Comparison of ENCODE assay signal across 8 mouse cellular contexts in genomic region chr3:88042661-88043421, GRCm38 (mm10). TPM values are rescaled to one million over a fixed set of nuclear protein-coding genes. Genes with fewer than 3 reads are reported as not detected.
A peak's percentile ranks its signal among the peaks of the same experiment; 100 is the strongest.
DNase-seq lines count a peak whose midpoint lies in the region; ATAC-seq and TF ChIP-seq lines count a peak whose summit lies in the region.

TSS of gene Gpatch4 (plus strand) at chr3:88043108.

- peak; percentile 83 for ATAC-seq in embryonic facial prominence, embryonic 15.5 days (ENCODE audit: insufficient number of reproducible peaks, low FRiP score, low TSS enrichment, low read depth)
- ATAC-seq in limb, embryonic 14.5 days (ENCODE audit: low FRiP score, low read depth) = peak; percentile 91
- ATAC-seq in midbrain, postnatal 0 days (ENCODE audit: low FRiP score) = peak; percentile 90

- peak; percentile 91 for DNase-seq in A20 (ENCODE audit: low read depth, low spot score)
- DNase-seq in heart, adult 8-10 months (ENCODE audit: low spot score) = peak; percentile 97
- DNase-seq in kidney, adult 9 months = peak; percentile 97
- DNase-seq in limb, embryonic 14.5 days (ENCODE audit: low spot score) = peak; percentile 99
- peak; percentile 98 for DNase-seq in midbrain, postnatal 0 days (ENCODE audit: low spot score)
- DNase-seq in spleen, postnatal 14 days (ENCODE audit: low spot score in 2 of 2) = peak; percentile 39 to 72

- H3K36me3 ChIP-seq in embryonic facial prominence, embryonic 15.5 days = peaks cover 4% of the 10 kb centered on the region; the same call in 1 of the 2 replicates
- H3K36me3 ChIP-seq in limb, embryonic 14.5 days (ENCODE audit: control insufficient read depth, insufficient read depth, low read length) = no peaks in the 10 kb centered on the region
- H3K36me3 ChIP-seq in midbrain, postnatal 0 days (ENCODE audit: insufficient read depth, low read length) = no peaks in the 10 kb centered on the region

- H3K9ac ChIP-seq in embryonic facial prominence, embryonic 15.5 days = peak within 1 kb of the TSS; percentile 33; the same call in 1 of the 2 replicates
- H3K9ac ChIP-seq in limb, embryonic 14.5 days (ENCODE audit: low read depth, low read length, severe bottlenecking) = peak within 1 kb of the TSS; percentile 56
- H3K9ac ChIP-seq in midbrain, postnatal 0 days (replicated peaks; ENCODE audit: low read length, poor library complexity, severe bottlenecking) = peak within 1 kb of the TSS; percentile 62

- 0 out of 2 replicates have a peak, but pooled peaks have one; percentile 34 for TF ChIP-seq POLR2A in bone marrow, adult 2 months (IDR thresholded peaks at IDR 0.05; ENCODE audit: borderline replicate concordance, control insufficient read depth, low read depth, low read length)
- TF ChIP-seq POLR2A in limb, embryonic 14.5 days (IDR thresholded peaks at IDR 0.05; ENCODE audit: borderline replicate concordance, extremely low read depth, insufficient read depth, insufficient read length) = no peak

- TF ChIP-seq CTCF in bone marrow, adult 2 months (IDR thresholded peaks at IDR 0.05; ENCODE audit: control insufficient read depth, insufficient read depth, low read length) = no peak; the same call in 1 of the 2 replicates
- TF ChIP-seq CTCF in midbrain, postnatal 0 days (IDR thresholded peaks at IDR 0.05) = no peak

- H3K4me2 ChIP-seq in embryonic facial prominence, embryonic 15.5 days (replicated peaks) = peak within 1 kb of the TSS; percentile 64
- peak within 1 kb of the TSS; percentile 55 for H3K4me2 ChIP-seq in limb, embryonic 14.5 days (replicated peaks; ENCODE audit: low read depth, low read length, severe bottlenecking)
- peak within 1 kb of the TSS; percentile 75 for H3K4me2 ChIP-seq in midbrain, postnatal 0 days (ENCODE audit: low read depth, low read length, poor library complexity, severe bottlenecking)

- H3K9me3 ChIP-seq in embryonic facial prominence, embryonic 15.5 days (replicated peaks) = no peaks in the 10 kb centered on the region
- no peaks in the 10 kb centered on the region for H3K9me3 ChIP-seq in limb, embryonic 14.5 days (ENCODE audit: control insufficient read depth, low read length)
- no peaks in the 10 kb centered on the region for H3K9me3 ChIP-seq in midbrain, postnatal 0 days (ENCODE audit: low read length)

- H3K27ac ChIP-seq in bone marrow, adult 2 months (ENCODE audit: control insufficient read depth, insufficient read depth, low read depth, low read length, poor library complexity) = no peak within 1 kb of the TSS
- peak within 1 kb of the TSS; percentile 8 for H3K27ac ChIP-seq in embryonic facial prominence, embryonic 15.5 days (replicated peaks)
- H3K27ac ChIP-seq in limb, embryonic 14.5 days (replicated peaks; ENCODE audit: low read depth, low read length) = no peak within 1 kb of the TSS
- peak within 1 kb of the TSS; percentile 60 for H3K27ac ChIP-seq in midbrain, postnatal 0 days (ENCODE audit: low read depth, low read length)

- 11% methylated on average over 36 of the region's 36 CpGs for WGBS in bone marrow, adult 2 months
- WGBS in embryonic facial prominence, embryonic 15.5 days = 8% methylated on average over 36 of the region's 36 CpGs
- 10% methylated on average over 36 of the region's 36 CpGs for WGBS in limb, embryonic 14.5 days
- 11% methylated on average over 36 of the region's 36 CpGs for WGBS in midbrain, postnatal 0 days

- H3K4me1 ChIP-seq in bone marrow, adult 2 months (ENCODE audit: control insufficient read depth, insufficient read depth, low read length) = no peaks in the 10 kb centered on the region
- H3K4me1 ChIP-seq in embryonic facial prominence, embryonic 15.5 days = peaks cover 4% of the 10 kb centered on the region; the same call in 1 of the 2 replicates
- H3K4me1 ChIP-seq in limb, embryonic 14.5 days (ENCODE audit: control insufficient read depth, insufficient read depth, low read length) = peaks cover 3% of the 10 kb centered on the region; the same call in 1 of the 2 replicates
- H3K4me1 ChIP-seq in midbrain, postnatal 0 days (ENCODE audit: insufficient read depth, low read length) = no peaks in the 10 kb centered on the region

- peaks cover 9% of the 10 kb centered on the region for H3K27me3 ChIP-seq in embryonic facial prominence, embryonic 15.5 days
- H3K27me3 ChIP-seq in limb, embryonic 14.5 days (ENCODE audit: control insufficient read depth, insufficient read depth, low read length) = no peaks in the 10 kb centered on the region
- H3K27me3 ChIP-seq in midbrain, postnatal 0 days (ENCODE audit: insufficient read depth, low read length) = no peaks in the 10 kb centered on the region

- H3K4me3 ChIP-seq in bone marrow, adult 2 months (replicated peaks; ENCODE audit: control insufficient read depth, low read depth, low read length) = peak within 1 kb of the TSS; percentile 77
- H3K4me3 ChIP-seq in embryonic facial prominence, embryonic 15.5 days (replicated peaks) = peak within 1 kb of the TSS; percentile 79
- H3K4me3 ChIP-seq in limb, embryonic 14.5 days (replicated peaks; ENCODE audit: low read length) = peak within 1 kb of the TSS; percentile 63
- H3K4me3 ChIP-seq in midbrain, postnatal 0 days (ENCODE audit: low read depth, low read length) = peak within 1 kb of the TSS; percentile 80

RNA-seq across cellular contexts. Expression of gene Gpatch4, which starts in this region (rescaled TPM):
- polyA plus RNA-seq in bone marrow, adult 2 months (2011; ENCODE audit: insufficient read depth, insufficient read length, low replicate concordance, missing spikeins) = 36.2 and 40.5 TPM in 2 replicates
- 28.5 and 35.8 TPM in 2 replicates for polyA plus RNA-seq in embryonic facial prominence, embryonic 15.5 days (2015; fragmentation: Nextera tagmentation; extraction: Ambion mirVana)
- 10 to 100 TPM in 3 of 4 experiments, 1 to 10 TPM in 1; 9.8 to 11.7 (median 10.8) TPM for total RNA-seq in heart, adult 8-10 months (2022)
- polyA plus RNA-seq in limb, embryonic 14.5 days (2012; rRNA removed) = 8.3 and 16.2 TPM in 2 replicates
- 29.7 and 30.2 TPM in 2 replicates for polyA plus RNA-seq in limb, embryonic 14.5 days (2014; fragmentation: Nextera tagmentation; extraction: Ambion mirVana)
- total RNA-seq in midbrain, postnatal 0 days (2014; rRNA removed) = 7.8 and 18.5 TPM in 2 replicates
- polyA plus RNA-seq in midbrain, postnatal 0 days (2015; fragmentation: Nextera tagmentation; extraction: Ambion mirVana) = 32.3 and 35.7 TPM in 2 replicates

Comparison
In these comparisons a context has a peak if more than half of its experiments do, and no peak if none do; other contexts are left out.
1. H3K27ac ChIP-seq: peak in embryonic facial prominence, embryonic 15.5 days (single experiment) and midbrain, postnatal 0 days (single experiment); none in bone marrow, adult 2 months (single experiment) and limb, embryonic 14.5 days (single experiment).
2. Peak in every context shown above with its lines, with median percentiles within 50 percentile points of each other: DNase-seq, H3K4me3 ChIP-seq, ATAC-seq, H3K4me2 ChIP-seq and H3K9ac ChIP-seq.